Mouse (Mus musculus) stomach, postnatal 0 days (tissue): Measurements from ENCODE around the gene Ehmt2.

Experiments
- CTCF ChIP-seq: IDR thresholded peaks from 2 replicates; pipeline ENCODE4 v1.5.1; 2016; ENCODE audit warnings: antibody characterized with exemption, low read depth, mild to moderate bottlenecking, moderate library complexity
- EP300 ChIP-seq: optimal IDR thresholded peaks from 2 replicates; pipeline ENCODE3; 2016; ENCODE audit warnings: antibody characterized with exemption

DNA sequence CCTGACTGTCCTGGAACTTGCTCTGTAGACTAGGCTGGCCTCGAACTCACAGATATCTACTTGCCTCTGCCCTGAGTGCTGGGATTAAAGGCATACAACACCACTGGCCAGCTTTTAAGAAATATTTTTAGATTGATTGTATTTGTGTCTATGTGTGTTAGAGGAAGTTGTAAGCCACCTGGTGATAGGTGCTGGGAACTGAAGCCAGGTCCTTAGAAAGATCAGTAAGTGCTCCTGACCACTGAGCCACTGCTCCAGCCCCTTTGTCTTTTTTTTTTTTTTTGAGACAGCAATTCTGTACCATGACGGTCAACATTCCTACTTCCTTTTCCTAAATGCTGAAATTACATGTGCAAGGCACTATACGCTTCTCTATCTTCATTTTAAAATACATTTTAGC, 55.0 kb downstream of the Ehmt2 start:
- TF ChIP-seq EP300, result no peak
- no peak for TF ChIP-seq CTCF
